Mouse (Mus musculus) c-Kit-negative CD71-positive TER-119-positive erythroid progenitor cells, embryonic 14.5 days (primary cell): ENCODE data around the gene Ten1.

Source experiments
- DNase-seq: peaks from one replicate; pipeline ENCODE4 v3.0.0-alpha.2; 2013; ENCODE audit warnings: low read depth, low spot score

The Ten1 gene

GRCm38 (mm10) chr11:116237742-116238395 is 39.2 kb downstream of the Ten1 start, which contains the start of gene Evpl:
TSS of gene Evpl (minus strand) at chr11:116238077.
- no peak for DNase-seq

GRCm38 (mm10) chr11:116239797-116240196 is 41.1 kb downstream of the Ten1 start:
- no peak for DNase-seq

DNA sequence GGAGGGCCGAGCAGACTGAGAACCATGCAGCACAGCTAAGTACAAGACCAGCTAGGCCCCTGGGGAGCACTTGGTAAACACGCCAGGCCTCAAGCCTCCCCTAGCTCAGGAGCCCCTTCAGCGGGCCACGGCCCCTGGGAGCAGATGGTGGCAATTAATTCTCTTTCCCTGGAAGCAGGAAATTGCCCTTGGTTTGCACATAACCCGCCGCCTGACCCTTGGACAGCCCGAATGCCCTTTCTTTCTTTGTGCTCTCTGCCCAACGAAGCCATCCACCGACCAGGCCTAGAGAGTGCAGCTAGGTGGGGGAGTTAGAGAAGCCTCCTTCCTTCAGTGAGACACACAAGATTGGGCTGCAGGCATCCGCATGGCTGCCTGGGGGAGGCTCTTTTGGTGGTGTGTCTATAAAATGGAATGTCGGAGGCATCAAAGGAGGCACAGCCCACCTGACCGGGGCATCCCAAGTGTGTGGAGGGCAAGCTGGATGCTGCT is 43.1 kb downstream of the Ten1 start:
- no peak for DNase-seq

GRCm38 (mm10) chr11:116244580-116244979 is 45.9 kb downstream of the Ten1 start:
- DNase-seq, result no peak

GRCm38 (mm10) chr11:116245616-116246015 is 47.0 kb downstream of the Ten1 start:
- no peak for DNase-seq

DNA sequence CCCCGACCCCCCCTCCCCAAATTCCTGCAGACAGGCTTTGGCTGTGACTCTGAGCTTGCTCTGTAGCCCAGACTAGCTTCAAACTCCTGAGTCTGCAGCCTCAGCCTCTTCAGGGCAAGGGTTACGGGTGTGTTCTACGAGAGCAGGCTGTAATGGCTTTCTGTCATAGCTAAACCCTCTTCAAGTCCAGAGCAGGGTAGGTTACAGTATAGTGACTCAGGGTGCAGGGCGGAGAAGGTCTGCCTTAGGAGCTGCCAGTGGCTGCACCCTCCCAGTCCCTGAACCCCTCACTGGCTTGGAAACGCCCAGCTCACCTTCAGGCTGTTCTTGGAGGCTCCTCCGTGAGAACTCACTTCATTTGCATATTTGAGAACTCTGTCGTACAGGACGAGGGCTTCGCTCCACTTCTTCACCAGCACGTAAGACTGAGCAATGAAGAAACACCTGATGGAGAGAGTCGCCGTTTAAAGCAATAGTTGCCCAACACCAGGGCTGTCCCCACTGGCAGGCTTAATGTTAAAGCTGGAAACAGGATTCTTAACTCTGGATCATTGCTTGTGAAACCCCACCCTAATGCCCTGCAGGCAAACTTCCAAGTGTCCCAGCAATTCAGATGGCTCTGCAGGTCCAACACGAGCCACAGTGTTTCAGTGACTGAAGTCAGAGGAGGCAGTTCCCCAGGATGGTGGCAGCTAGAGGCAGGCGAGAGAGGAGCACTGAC is 49.0 kb downstream of the Ten1 start:
- no peak for DNase-seq

- no peak for DNase-seq
Measured at GRCm38 (mm10) chr11:116250898-116251297, 52.2 kb downstream of the Ten1 start.

GRCm38 (mm10) chr11:116253076-116253600 is 54.5 kb downstream of the Ten1 start:
- DNase-seq, result no peak

DNA sequence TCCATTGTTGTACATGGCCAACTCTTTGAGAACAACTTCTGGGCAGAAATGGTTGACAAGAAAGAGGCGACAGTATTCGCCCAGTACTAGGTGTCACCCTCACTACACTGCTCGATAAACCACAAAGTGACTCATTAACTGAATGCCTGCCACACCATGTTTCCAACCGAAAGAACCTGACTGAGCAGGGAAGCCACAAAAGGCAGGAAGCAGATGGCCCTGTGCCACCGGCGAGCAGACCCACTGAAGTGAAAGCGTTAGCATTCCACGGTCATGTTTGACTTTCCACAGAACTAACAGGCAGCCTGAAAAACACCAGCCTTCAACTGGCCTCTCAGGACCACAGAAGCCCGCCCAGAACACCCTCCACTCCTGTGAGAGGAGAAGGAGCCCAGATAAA is 56.0 kb downstream of the Ten1 start:
- DNase-seq, result no peak

DNA sequence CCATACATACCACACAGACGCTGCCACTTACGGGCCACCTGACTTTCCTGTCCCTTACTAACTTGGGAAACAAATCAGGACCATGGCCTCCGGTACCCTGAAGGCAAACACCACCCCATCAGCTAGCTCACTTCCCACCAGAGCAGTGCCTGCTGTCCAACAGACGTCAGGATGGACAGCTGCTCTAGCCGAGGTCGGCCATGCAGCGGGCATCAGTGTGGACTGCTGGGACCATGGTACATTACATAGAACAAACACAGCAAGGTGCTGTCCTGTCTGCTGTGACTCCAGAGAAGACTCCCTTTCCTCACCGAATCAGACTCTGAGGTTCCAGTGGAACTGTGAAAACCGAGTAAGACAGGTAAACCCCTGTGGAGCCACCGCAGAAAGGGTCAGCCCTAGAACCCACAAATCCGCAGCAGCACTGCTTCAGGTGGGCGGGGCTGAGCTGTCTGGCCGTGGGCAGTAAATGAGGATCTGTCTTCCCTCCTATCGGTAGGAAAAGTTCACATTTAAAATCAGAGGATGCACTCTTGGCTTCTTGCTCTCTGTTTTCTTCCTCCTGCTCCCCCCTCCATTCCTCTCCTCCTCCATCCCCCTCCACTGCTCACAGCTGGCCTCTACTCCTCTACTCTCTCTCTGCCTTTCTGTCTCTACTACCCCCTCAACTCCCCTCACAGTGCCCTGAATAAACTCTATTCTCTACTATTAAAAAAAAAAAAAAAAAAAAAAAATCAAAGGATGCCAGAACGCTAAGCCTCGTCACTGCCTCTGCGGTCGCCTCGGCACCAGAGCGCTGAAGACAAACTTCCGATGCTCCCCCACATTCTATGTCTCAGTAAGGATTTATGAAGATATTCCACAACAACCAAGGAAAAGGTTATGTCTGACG is 56.7 kb downstream of the Ten1 start:
- no peak for DNase-seq

DNA sequence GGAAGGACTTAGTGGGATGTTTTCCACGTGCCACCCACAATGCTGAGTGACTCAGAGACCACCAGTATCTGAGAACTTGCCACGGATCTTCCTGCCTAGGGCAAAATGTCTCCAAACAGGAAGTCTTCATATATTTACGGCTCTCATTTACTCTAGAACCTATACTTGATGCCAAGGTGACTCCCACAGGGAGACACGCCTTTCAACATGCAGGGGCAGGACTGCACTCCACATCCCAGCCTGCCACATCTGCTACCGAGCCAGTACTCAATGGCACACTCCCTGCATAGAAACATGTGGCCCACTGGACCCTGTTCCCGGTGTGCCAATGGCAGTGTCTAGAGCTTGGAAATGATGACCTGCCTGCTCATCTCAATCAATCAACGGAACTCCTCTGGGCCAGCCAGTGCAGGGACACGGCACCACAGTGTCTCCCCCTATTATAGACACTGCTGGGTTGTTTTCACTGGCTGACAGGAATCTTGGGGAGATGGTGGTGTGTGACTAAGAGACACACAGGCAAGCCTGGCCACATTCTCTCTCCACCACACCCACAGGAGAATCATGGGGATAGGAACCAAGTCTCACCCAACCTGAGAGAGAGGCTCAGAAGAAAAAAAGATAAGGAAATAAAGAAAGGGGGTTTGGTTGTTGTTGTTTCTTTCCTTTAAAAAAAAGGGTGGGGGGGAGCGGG is 57.5 kb downstream of the Ten1 start:
- DNase-seq, result no peak

DNA sequence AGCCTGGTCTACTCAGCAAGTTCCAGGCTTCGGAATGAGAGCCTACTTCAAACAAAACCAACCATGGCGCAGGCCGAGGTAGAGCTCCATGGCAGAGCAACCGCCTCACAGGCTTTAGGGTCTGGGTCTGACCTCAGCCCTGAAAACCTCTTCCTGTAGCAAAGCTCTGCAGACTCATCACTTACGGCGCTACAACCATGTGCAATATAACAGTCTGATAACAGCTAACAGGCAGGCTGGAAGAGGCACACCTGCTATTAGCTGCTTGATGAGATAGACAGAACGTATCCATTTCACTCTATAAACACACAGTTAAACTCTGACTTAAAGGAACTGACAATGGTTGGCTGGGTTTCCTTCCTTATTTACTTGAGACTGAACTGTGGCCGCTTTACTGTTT is 60.8 kb downstream of the Ten1 start:
- DNase-seq, result no peak

GRCm38 (mm10) chr11:116260259-116260658 is 61.6 kb downstream of the Ten1 start:
- DNase-seq, result no peak
